Mouse (Mus musculus): ENCODE data around the gene Exoc1.

DNA sequence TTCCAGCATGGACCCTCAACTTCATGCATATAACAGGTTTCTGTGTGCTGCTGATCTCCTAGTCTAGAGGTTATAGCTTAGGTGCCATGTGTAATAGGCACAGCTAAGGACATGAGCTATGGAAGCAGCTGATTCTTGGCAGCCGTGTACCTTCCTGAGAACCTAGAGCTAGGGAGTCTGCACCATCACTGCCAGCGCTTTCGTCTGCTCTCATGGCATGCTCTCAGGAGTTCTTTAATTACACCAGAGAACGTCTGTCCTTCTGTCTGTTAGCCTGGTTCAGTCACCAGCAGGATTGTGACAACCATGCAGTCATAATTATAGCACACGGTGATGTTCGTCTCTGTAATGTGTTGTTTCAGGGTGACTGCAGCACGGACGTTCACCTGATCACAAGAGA lies 86.2 kb downstream of the Exoc1 start:
- TF ChIP-seq CTCF (IDR thresholded peaks at IDR 0.05; ENCODE audit: control insufficient read depth, insufficient read depth, insufficient replicate concordance, low read depth, low read length) (no peak), POLR2A (IDR thresholded peaks at IDR 0.05; ENCODE audit: control insufficient read depth, low read depth, low read length) (no peak)
